Mouse (Mus musculus) hindbrain, embryonic 13.5 days (tissue): Measurements from ENCODE around the gene A4galt. TPM values are rescaled to one million over a fixed set of nuclear protein-coding genes. Genes with fewer than 3 reads are reported as not detected.

Experiments used
- ATAC-seq: fragments of 200-750 bp; cut with Nextera tagmentation; 2 replicates; pipeline ENCODE4 v1.8.0; 2017; ENCODE audit warnings: moderate TSS enrichment; ENCODE audit not compliant: low FRiP score
- H3K27ac ChIP-seq: fragments of 300-500 bp; sonication (generic); 2 replicates; pipeline ENCODE4 v1.5.1; 2015; ENCODE audit warnings: inconsistent platforms, mild to moderate bottlenecking, moderate library complexity
- H3K27me3 ChIP-seq: fragments of 300-500 bp; sonication (generic); 2 replicates; pipeline ENCODE4 v1.6.1; 2015; ENCODE audit warnings: mild to moderate bottlenecking, inconsistent platforms
- H3K36me3 ChIP-seq: fragments of 300-500 bp; sonication (generic); 2 replicates; pipeline ENCODE4 v1.6.1; 2015; ENCODE audit warnings: mild to moderate bottlenecking, inconsistent platforms
- H3K4me1 ChIP-seq: fragments of 300-500 bp; sonication (generic); replicated peaks from 2 replicates; pipeline ENCODE4 v1.6.1; 2015; ENCODE audit warnings: inconsistent platforms
- H3K4me2 ChIP-seq: fragments of 300-500 bp; sonication (generic); 2 replicates; pipeline ENCODE4 v1.6.1; 2015; ENCODE audit warnings: inconsistent platforms, mild to moderate bottlenecking, moderate library complexity
- H3K4me3 ChIP-seq: fragments of 300-500 bp; sonication (generic); 2 replicates; pipeline ENCODE4 v1.5.1; 2015; ENCODE audit warnings: mild to moderate bottlenecking, inconsistent platforms
- H3K9ac ChIP-seq: fragments of 300-500 bp; sonication (generic); 2 replicates; pipeline ENCODE4 v1.6.1; 2015; ENCODE audit warnings: mild to moderate bottlenecking, inconsistent platforms
- H3K9me3 ChIP-seq: fragments of 300-500 bp; sonication (generic); 2 replicates; pipeline ENCODE4 v1.6.1; 2016; ENCODE audit warnings: inconsistent platforms
- WGBS: fragments of 180-500 bp; shearing (Covaris S2); methylation state at CpG from one replicate; pipeline ENCODE4 v1.1.7; 2015; 5-methylcytosine and 5-hydroxymethylcytosine counted together
- polyA plus RNA-seq: library from polyadenylated mRNA; unstranded; fragments of >200 nt; fragmentation: Nextera tagmentation; extraction: Ambion mirVana; gene quantifications from 2 replicates; pipeline ENCODE4 v1.2.1, GENCODE M21; 2015

Gene A4galt
- polyA plus RNA-seq, 1 experiment from 2014 or later: 3.0 TPM

DNA sequence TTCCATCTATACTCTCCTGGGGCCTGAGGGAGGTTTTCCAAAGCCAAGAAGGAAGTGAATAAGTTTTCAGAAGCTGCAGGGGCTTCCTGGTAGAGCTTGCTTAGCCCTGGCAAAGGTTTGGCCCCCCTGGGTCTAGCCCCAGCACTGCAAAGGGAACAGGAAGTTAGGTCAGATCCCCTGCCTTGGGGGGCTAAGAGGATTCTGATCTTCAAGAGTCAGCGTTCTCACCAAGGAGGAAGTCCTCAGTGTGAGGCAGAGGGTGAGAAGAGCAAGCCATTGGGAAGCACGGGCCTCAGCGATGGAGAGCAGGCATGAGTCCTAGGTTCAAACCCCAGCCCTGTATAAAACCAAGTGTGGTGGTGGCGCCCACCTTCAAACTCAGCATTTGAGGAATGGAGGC, 4.9 kb upstream of the A4galt start:
- no peak overlapping the region for H3K9ac ChIP-seq
- no peak overlapping the region for H3K4me2 ChIP-seq
- H3K27ac ChIP-seq: no peak overlapping the region
- ATAC-seq: no peak
- H3K9me3 ChIP-seq: no peaks in the 10 kb centered on the region
- no peaks in the 10 kb centered on the region for H3K36me3 ChIP-seq
- H3K27me3 ChIP-seq: peaks cover 22% of the 10 kb centered on the region
- WGBS: 79% methylated on average over 4 of the region's 4 CpGs
- no peak overlapping the region for H3K4me3 ChIP-seq
- H3K4me1 ChIP-seq: peaks cover 3% of the 10 kb centered on the region

DNA sequence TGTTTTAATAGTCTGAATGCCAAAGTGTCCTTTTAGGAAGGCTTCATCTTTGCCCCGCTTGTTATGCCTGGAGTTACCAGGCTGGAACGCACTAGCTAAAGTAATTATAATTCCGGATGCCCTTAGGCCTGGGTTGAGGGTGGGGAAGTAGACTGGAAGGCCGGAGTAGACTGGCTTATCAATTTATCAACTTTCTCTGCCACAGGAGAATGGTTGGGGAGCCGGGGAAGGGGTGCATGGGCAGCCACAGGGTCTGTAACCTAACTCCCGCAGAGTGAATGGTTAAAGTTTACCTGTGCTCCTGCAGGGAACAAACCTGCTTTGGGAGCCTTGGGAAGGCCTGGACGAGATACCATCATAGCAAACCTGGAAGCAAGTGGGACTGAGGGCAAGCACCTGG, 4.4 kb upstream of the A4galt start:
- H3K4me1 ChIP-seq: peaks cover 9% of the 10 kb centered on the region
- H3K27ac ChIP-seq: no peak overlapping the region
- ATAC-seq: no peak
- no peak overlapping the region for H3K9ac ChIP-seq
- no peak overlapping the region for H3K4me3 ChIP-seq
- peaks cover 27% of the 10 kb centered on the region for H3K27me3 ChIP-seq
- no peaks in the 10 kb centered on the region for H3K36me3 ChIP-seq
- H3K9me3 ChIP-seq: no peaks in the 10 kb centered on the region
- 85% methylated on average over 7 of the region's 7 CpGs for WGBS
- H3K4me2 ChIP-seq: no peak overlapping the region

DNA sequence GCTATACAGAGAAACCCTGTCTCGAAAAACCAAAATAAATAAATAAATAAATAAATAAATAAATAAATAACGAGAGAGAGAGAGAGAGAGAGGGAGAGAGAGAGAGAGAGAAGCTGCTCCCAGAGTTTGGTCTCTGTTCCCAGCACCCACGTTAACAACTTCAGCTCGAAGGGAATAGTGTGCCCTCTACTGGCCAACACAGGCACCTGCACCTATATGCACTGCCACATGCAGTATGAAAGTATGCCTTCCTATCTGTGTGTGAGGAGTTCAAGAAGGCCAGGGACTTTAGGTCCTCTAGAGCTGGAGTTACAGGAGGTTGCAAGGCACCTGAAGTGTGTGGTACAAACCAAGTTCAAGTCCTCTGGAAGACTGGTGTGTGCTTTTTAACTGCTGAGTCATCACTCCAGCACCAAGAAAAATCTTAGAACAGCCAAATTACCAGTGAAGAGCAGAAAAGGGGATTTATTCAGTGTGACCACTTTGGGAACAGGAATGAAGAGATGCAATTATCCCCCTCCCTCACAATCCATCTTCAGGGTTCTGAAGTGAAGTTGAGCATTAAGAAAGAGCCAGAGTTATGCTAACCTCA, 3.7 kb upstream of the A4galt start:
- Histone ChIP-seq H3K9ac (no peak overlapping the region), H3K9me3 (no peaks in the 10 kb centered on the region), H3K27ac (no peak overlapping the region), H3K4me1 (peaks cover 14% of the 10 kb centered on the region), H3K4me3 (no peak overlapping the region), H3K36me3 (no peaks in the 10 kb centered on the region), H3K27me3 (peaks cover 34% of the 10 kb centered on the region), H3K4me2 (no peak overlapping the region)
- 92% methylated on average over 4 of the region's 4 CpGs for WGBS
- no peak for ATAC-seq

DNA sequence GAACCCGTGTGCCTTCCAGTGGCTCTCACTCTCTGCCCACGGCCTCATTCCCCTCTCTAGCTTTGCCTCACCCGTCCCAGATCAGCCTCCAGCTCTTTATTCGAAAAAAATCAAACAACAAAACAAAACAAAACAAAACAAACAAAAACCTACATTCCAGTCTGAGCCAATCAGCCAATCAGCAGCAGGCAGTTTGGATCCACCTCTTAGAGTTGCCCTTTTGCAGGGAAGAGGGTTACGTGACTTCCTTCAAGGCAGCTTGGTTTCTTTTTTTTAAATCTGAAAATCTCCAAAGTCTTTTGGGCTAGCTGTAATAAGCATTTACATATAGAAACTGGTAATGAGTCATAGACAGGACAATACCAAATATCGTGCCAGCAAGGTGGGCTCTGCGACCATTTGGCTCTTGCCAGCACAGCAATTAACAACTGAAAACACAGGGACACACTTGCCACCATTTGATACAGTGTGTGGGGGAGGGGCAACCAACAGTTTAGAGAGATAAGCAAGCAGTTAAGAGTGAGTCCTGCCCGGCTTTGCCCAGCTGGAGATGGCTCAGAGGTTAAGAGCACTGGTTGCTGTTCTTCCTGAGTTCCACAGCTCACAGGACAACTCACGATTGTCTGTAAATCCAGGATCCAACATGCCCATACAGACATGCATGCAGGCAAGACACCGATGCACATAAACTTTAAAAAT, 2.9 kb upstream of the A4galt start:
- no peak for ATAC-seq
- 71% methylated on average over 10 of the region's 10 CpGs for WGBS
- H3K4me3 ChIP-seq: no peak overlapping the region
- H3K27me3 ChIP-seq: peaks cover 41% of the 10 kb centered on the region
- peaks cover 14% of the 10 kb centered on the region for H3K4me1 ChIP-seq
- H3K9me3 ChIP-seq: no peaks in the 10 kb centered on the region
- H3K36me3 ChIP-seq: no peaks in the 10 kb centered on the region
- H3K4me2 ChIP-seq: no peak overlapping the region
- H3K27ac ChIP-seq: no peak overlapping the region
- no peak overlapping the region for H3K9ac ChIP-seq

DNA sequence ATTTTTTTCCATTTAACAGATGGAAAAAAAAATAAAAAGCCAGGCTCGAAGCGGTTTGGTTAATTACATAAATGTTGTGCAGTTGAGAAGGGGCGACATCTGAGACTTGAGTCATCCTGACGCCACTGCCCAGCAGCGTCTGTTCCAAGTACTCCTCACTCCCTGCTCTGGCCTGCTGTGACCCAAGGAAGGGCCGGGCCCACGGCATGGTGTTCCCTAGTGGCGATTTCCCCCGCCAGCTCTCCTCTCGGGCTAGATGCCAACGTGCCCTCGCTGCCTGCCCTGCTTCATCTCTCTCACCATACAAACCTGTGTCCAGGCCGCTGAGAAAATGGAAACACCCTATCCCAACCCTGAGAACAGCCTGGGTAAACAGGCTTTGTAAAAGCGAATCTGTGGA, 486 bp upstream of the A4galt start:
- Histone ChIP-seq H3K4me1 (peaks cover 14% of the 10 kb centered on the region), H3K27me3 (peaks cover 45% of the 10 kb centered on the region), H3K9ac (no peak overlapping the region), H3K9me3 (no peaks in the 10 kb centered on the region), H3K36me3 (no peaks in the 10 kb centered on the region), H3K27ac (no peak overlapping the region), H3K4me2 (no peak overlapping the region; the same call in 1 of the 2 replicates), H3K4me3 (no peak overlapping the region)
- ATAC-seq: no peak
- 72% methylated on average over 14 of the region's 14 CpGs for WGBS

DNA sequence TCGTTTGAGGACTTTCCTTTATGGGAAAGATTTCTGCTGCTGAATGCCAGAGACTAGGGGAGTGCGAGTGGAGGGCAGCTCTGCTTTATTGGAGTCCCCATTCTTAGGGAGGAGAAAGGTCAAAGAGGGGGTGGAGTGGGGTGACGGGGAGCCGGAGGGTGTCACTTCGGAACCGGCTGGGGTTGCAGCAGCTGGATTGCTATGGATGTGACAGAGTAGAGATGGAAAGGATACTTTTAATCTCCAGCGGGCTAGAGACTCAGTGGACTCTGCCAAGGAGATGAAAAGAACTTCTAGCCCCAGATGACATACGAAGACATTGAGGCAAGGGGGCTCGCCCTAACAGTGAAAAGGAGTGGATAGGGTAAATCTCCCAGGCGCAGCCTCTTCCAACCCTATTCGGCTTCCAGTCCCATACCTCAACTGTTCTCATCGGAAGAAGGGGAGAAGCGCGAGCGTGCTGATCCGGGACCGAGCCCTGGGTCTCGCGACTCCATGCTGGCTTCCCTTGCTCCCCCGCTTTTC, 861 bp downstream of the A4galt start:
- Histone ChIP-seq H3K27me3 (peaks cover 45% of the 10 kb centered on the region), H3K9me3 (no peaks in the 10 kb centered on the region), H3K36me3 (no peaks in the 10 kb centered on the region), H3K4me3 (peak overlapping the region; percentile 43), H3K27ac (no peak overlapping the region), H3K4me2 (peak overlapping the region; percentile 68), H3K9ac (peak overlapping the region; percentile 68), H3K4me1 (peaks cover 14% of the 10 kb centered on the region)
- no peak for ATAC-seq
- WGBS: 2% methylated on average over 20 of the region's 20 CpGs

DNA sequence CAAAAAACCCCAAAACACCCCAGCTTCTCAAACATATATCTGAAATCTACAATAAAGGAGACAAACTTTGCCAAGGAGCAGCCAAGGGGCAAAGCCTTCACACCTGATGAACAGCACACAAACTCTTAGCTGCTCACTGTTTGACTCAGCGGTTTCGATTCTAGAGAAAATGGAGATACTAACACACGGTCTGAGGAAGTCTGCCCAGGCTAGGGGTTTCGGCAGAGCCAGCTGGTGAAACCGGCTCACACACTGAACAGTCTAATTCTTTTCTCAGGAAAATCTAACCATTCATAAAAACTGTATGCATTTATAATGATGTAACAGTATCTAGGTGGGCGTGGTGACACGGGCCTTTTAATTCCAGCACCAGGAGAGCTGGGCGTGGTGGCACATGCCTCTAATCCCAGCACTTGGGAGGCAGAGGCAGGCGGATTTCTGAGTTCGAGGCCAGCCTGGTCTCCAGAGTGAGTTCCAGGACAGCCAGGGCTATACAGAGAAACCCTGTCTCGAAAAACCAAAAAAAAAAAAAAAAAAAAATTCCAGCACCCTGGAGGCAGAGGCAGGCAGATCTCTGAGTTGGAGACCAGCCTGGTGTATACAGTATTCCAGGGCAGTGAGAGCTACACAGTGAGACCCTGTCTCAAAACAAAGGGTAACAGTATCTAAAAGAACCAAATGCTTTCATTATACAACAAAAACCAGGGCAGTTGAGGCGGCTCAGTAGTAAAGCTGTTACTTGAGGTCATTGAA, 1.9 kb downstream of the A4galt start:
- Histone ChIP-seq H3K9me3 (no peaks in the 10 kb centered on the region), H3K4me3 (no peak overlapping the region), H3K9ac (no peak overlapping the region), H3K4me2 (no peak overlapping the region), H3K27ac (no peak overlapping the region), H3K36me3 (no peaks in the 10 kb centered on the region), H3K4me1 (peaks cover 14% of the 10 kb centered on the region), H3K27me3 (peaks cover 45% of the 10 kb centered on the region)
- no peak for ATAC-seq
- 88% methylated on average over 12 of the region's 12 CpGs for WGBS

DNA sequence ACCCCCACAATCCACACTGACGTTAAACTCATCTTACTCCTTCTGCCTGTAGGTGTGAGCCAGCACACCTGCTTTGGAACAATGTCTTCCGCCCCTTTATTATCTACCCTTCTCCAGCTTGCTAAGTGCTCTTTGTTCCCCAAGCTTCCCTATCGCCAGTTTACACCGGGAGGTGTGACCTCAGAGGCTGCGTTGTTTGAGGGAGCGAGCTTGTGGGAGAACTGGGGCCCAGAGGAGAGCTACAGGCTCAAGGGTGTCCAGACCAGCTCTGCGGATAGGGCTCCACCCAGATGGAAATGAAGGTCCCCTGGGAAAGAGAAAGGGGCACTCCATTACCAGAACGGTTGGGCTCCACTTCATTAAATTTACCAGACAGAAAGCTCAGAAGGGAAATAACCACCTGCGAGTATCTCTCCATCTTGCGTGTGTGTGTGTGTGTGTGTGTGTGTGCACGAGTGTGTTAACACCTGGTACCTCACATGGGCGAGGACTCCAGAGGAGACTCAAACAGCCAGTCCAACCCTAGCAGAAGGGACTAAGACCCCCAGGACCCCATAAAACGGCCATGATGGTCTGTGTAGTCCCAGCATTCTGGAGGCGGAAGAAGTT, 3.2 kb downstream of the A4galt start:
- Histone ChIP-seq H3K27me3 (peaks cover 42% of the 10 kb centered on the region), H3K9me3 (no peaks in the 10 kb centered on the region), H3K4me1 (peaks cover 14% of the 10 kb centered on the region), H3K36me3 (no peaks in the 10 kb centered on the region), H3K4me3 (no peak overlapping the region), H3K27ac (no peak overlapping the region), H3K9ac (no peak overlapping the region), H3K4me2 (no peak overlapping the region)
- ATAC-seq: no peak
- 66% methylated on average over 14 of the region's 14 CpGs for WGBS

DNA sequence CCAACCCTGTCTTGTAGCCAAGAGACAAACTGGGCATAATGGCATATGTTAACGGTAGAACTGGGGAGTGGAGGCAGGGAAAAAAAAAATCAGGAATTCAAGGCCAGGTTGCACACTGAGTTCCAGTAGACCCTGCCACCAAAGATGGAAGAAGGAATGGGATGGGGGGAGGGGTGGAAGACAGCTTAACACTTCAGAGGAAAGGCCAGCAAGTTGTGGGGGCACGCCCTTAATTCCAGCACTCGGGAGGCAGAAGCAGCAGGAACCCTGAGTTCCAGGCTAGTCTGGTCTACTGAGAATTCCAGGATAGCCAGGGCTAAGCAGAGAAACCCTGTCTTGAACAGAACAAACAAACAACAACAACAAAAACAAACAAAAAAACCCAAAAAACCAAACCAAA, 7.2 kb downstream of the A4galt start:
- H3K4me1 ChIP-seq: no peaks in the 10 kb centered on the region
- ATAC-seq: no peak
- H3K27ac ChIP-seq: no peak overlapping the region
- no peaks in the 10 kb centered on the region for H3K9me3 ChIP-seq
- WGBS: 78% methylated on average over 3 of the region's 3 CpGs
- no peaks in the 10 kb centered on the region for H3K36me3 ChIP-seq
- no peak overlapping the region for H3K4me3 ChIP-seq
- H3K9ac ChIP-seq: no peak overlapping the region
- no peak overlapping the region for H3K4me2 ChIP-seq
- peaks cover 2% of the 10 kb centered on the region; the same call in 1 of the 2 replicates for H3K27me3 ChIP-seq

DNA sequence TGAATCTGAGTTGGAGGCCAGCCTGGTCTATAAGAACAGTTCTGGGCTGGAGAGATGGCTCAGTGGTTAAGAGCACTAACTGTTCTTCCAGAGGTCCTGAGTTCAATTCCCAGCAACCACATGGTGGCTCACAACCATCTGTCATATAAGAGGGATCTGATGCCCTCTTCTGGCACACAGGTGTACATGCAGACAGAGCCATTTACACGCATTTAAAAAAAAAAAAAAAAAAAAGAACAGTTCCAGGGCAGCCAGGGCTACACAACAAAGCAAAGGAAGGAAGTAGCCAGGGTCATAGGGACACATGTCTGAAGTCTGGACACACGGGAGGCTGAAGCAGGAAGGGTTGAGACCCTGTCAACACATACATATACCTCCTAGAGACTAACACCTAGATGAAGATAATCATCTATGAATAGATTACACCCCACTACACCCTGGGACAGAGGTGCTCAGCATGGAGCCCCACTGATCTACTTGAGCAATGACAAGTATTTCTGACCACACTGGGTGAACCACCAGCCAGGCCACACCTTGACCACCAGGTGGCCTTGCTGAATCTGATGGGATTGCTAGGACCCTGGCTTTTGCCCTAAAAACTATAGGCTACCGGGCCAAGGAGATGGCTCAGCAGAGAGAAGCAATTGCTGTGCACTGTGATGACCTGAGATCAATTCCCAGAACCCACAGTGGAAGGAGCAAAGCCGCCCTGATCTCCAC, 9.5 kb downstream of the A4galt start:
- Histone ChIP-seq H3K9me3 (no peaks in the 10 kb centered on the region), H3K27me3 (no peaks in the 10 kb centered on the region), H3K27ac (no peak overlapping the region), H3K36me3 (no peaks in the 10 kb centered on the region), H3K4me3 (no peak overlapping the region), H3K9ac (no peak overlapping the region), H3K4me1 (no peaks in the 10 kb centered on the region), H3K4me2 (no peak overlapping the region)
- 89% methylated on average over 4 of the region's 4 CpGs for WGBS
- no peak for ATAC-seq

DNA sequence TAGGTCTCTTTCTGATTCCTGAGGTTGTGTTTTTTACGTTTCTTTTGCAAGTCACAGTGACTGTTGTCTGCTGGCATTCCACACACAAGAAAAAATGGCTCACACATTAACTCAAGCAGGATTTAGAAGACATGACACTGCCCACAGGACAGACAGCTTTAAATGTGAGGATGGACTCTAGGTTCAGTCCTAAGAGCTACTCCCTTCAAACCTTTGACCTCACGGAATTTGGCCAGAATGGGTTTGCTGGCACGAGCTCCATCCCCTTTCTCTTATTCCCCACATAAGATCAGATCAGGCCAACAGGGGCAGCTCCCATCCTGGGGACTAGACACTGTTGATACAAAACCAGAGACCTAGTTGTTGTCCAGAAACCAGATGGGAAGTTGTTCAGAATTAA, 10.1 kb downstream of the A4galt start:
- 87% methylated on average over 3 of the region's 3 CpGs for WGBS
- Histone ChIP-seq H3K36me3 (no peaks in the 10 kb centered on the region), H3K4me3 (no peak overlapping the region), H3K4me1 (no peaks in the 10 kb centered on the region), H3K4me2 (no peak overlapping the region), H3K27me3 (no peaks in the 10 kb centered on the region), H3K9me3 (no peaks in the 10 kb centered on the region), H3K27ac (no peak overlapping the region), H3K9ac (no peak overlapping the region)
- no peak for ATAC-seq
